Mouse (Mus musculus) hindbrain, embryonic 11.5 days (tissue): ENCODE results near the gene Hmox2. TPM values are rescaled to one million over a fixed set of nuclear protein-coding genes. Genes with fewer than 3 reads are reported as not detected.

Experiments
- ATAC-seq: fragments of 200-750 bp; cut with Nextera tagmentation; 2 replicates; pipeline ENCODE4 v1.8.0; 2017; ENCODE audit warnings: mild to moderate bottlenecking, moderate TSS enrichment, moderate library complexity; ENCODE audit not compliant: low FRiP score
- DNase-seq: peaks from one replicate; pipeline ENCODE4 v3.0.0-alpha.2; 2015; ENCODE audit warnings: low spot score
- H3K27ac ChIP-seq: fragments of 300-500 bp; sonication (generic); 2 replicates; pipeline ENCODE4 v1.5.1; 2014; ENCODE audit warnings: mild to moderate bottlenecking, low read depth, low read length
- H3K27me3 ChIP-seq: fragments of 300-500 bp; sonication (generic); 2 replicates; pipeline ENCODE4 v1.6.1; 2014; ENCODE audit warnings: mild to moderate bottlenecking, low read length, moderate library complexity, mixed read lengths; ENCODE audit not compliant: control insufficient read depth, insufficient read depth
- H3K36me3 ChIP-seq: fragments of 300-500 bp; sonication (generic); 2 replicates; pipeline ENCODE4 v1.6.1; 2014; ENCODE audit warnings: mild to moderate bottlenecking, low read length, moderate library complexity, mixed read lengths; ENCODE audit not compliant: control insufficient read depth, insufficient read depth
- H3K4me1 ChIP-seq: fragments of 300-500 bp; sonication (generic); replicated peaks from 2 replicates; pipeline ENCODE4 v1.6.1; 2014; ENCODE audit warnings: low read length, mixed read lengths; ENCODE audit not compliant: control insufficient read depth, insufficient read depth
- H3K4me2 ChIP-seq: fragments of 300-500 bp; sonication (generic); replicated peaks from 2 replicates; pipeline ENCODE4 v1.6.1; 2014; ENCODE audit warnings: mild to moderate bottlenecking, low read depth, low read length
- H3K4me3 ChIP-seq: fragments of 300-500 bp; sonication (generic); 2 replicates; pipeline ENCODE4 v1.5.1; 2014; ENCODE audit warnings: low read depth, low read length
- H3K9ac ChIP-seq: fragments of 300-500 bp; sonication (generic); 2 replicates; pipeline ENCODE4 v1.6.1; 2014; ENCODE audit warnings: low read depth, low read length
- H3K9me3 ChIP-seq: fragments of 300-500 bp; sonication (generic); 2 replicates; pipeline ENCODE4 v1.6.1; 2016; ENCODE audit warnings: low read length; ENCODE audit not compliant: control insufficient read depth
- WGBS: fragments of 180-500 bp; shearing (Covaris S2); extraction: QIAGEN DNeasy Blood & Tissue Kit; methylation state at CpG from one replicate; pipeline ENCODE4 v1.1.7; 2014; 5-methylcytosine and 5-hydroxymethylcytosine counted together
- polyA plus RNA-seq: library from polyadenylated mRNA; unstranded; fragments of >200 nt; fragmentation: Nextera tagmentation; extraction: Ambion mirVana; gene quantifications from 2 replicates; pipeline ENCODE4 v1.2.1, GENCODE M21; 2014

Hmox2 gene
- polyA plus RNA-seq, 1 experiment from 2014 or later, result 96.4 TPM

DNA sequence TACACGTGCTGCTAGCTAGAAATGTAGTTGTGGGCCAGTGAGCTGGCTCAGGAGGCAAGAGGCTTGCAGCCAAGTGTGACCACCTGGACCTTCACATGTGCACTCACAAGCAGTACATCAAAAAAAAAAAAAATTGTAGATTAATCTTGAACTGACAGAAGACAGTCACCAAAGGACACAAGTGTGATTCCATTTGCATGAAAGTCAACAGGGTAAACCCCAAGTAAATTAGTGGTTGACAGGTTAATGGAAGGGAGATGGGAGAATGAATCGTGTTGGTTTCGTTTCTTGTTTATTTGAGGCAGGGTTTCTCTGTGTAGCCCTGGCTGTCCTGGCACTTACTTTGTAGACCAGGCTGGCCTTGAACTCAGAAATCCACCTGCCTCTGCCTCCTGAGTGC lies 8.3 kb upstream of the Hmox2 start:
- H3K27ac ChIP-seq, result no peak overlapping the region
- H3K9ac ChIP-seq, result no peak overlapping the region; the same call in 1 of the 2 replicates
- H3K4me2 ChIP-seq, result peak overlapping the region; percentile 57
- H3K27me3 ChIP-seq, result no peaks in the 10 kb centered on the region
- 68% methylated on average over 3 of the region's 3 CpGs for WGBS
- H3K4me3 ChIP-seq, result peak overlapping the region; percentile 73
- ATAC-seq (no peak), DNase-seq (no peak)
- no peaks in the 10 kb centered on the region for H3K9me3 ChIP-seq
- no peaks in the 10 kb centered on the region for H3K4me1 ChIP-seq
- H3K36me3 ChIP-seq, result peaks cover 3% of the 10 kb centered on the region; the same call in 1 of the 2 replicates

DNA sequence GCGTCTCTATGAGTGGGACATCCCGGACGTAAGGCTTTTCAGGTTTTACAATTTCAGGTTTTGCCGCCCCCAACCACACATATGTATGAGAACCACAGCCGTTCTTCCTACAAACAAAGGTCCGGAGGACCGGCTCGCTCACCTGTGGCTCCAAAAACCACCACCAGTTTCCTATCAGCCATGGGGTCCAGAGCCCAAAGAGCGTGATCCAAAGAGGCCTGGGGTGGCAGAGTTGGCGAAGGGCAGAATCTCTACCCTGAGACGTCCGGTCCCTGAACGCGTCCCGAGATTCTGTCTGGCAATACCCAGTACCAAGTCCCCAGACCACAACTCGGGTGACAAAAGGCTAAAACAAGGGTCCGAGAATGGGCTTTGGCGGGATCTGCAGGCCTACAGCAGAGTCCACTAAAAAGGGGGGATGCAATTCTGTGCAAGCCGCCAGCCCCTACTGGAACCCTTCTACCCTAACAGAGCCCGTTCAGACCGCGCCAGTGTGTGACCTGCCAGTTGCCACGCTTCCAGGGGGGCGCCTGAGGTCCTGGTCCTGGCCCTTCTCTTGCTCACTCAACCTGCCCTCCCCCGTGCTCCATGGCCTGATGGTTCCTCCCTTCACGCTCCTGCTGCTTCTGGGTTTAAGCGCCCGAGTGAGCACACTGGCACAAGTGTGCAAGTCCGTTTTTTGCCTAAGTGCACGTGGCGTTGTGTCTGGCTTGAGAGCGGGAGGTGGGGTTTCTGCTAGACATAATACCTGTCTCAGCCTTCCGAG lies 7.2 kb upstream of the Hmox2 start, which contains the start of gene Nmral1:
Gene Nmral1, minus strand, starts transcription at position 604 of the 766 bp plus-strand sequence.
- Histone ChIP-seq H3K9ac (peak within 1 kb of the TSS; percentile 85), H3K4me1 (no peaks in the 10 kb centered on the region), H3K9me3 (no peaks in the 10 kb centered on the region), H3K27ac (peak within 1 kb of the TSS; percentile 80), H3K27me3 (no peaks in the 10 kb centered on the region), H3K36me3 (peaks cover 3% of the 10 kb centered on the region; the same call in 1 of the 2 replicates), H3K4me3 (peak within 1 kb of the TSS; percentile 73), H3K4me2 (peak within 1 kb of the TSS; percentile 57)
- ATAC-seq, result peak; percentile 94
- WGBS, result 10% methylated on average over 33 of the region's 33 CpGs
- peak; percentile 81 for DNase-seq

DNA sequence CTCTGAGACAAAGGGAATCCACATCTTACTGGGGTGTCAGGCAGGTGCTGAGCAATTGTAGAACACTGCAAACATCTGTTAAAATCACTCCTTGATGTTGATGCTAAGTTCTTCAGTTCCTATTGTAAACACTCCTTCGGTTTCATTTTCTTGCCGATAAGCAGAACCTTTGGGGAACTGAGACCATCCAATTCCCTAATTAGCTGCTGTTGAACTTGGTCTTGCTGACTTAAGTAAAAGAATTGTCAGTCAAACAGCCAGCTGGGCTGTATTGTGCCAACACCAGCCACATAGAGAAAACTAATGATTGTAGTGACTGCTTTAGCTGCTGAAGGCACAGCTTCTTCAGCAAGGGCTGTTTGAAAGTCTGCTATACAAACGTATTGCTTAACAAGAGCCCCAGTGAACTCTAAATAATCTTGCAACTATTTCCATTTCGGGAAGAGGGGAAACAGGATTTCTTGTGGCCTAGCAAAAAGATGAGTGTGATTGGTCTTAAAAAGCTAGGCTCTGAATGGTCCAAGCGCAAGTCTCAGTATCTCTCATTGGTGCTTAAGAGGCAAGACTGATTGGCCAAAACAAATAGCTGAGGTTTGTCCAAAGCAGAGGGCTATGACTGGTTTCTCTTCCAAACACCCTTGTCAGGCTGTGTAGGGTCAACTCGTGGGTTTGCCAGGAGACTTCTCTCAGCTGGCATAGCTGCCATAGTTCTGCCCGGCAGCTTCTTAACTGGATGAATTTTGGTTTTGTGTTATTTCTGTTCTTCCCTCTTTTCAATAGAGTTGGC lies 3.8 kb upstream of the Hmox2 start:
- Histone ChIP-seq H3K9me3 (no peaks in the 10 kb centered on the region), H3K4me2 (no peak overlapping the region), H3K27ac (no peak overlapping the region), H3K4me3 (no peak overlapping the region), H3K27me3 (no peaks in the 10 kb centered on the region), H3K36me3 (no peaks in the 10 kb centered on the region), H3K4me1 (no peaks in the 10 kb centered on the region), H3K9ac (no peak overlapping the region)
- DNase-seq, result no peak
- WGBS, result 83% methylated on average over 7 of the region's 7 CpGs
- ATAC-seq, result no peak

DNA sequence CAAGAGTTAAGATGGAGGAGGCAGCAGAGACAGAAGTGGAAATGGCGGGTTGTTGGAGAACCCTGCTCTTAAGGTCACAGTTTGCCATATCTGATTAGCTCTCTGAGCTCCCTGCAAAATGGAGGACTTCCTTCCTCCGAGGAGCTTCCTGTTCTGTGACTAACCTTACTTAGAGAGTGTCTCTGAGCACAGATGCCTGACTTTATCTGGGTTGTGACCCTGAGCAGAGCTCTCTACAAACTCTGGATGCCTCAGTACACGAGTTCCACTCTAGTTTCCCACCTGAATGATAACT lies 3.3 kb upstream of the Hmox2 start:
- Histone ChIP-seq H3K36me3 (no peaks in the 10 kb centered on the region), H3K9ac (no peak overlapping the region), H3K27me3 (no peaks in the 10 kb centered on the region), H3K4me3 (no peak overlapping the region), H3K27ac (no peak overlapping the region), H3K4me1 (no peaks in the 10 kb centered on the region), H3K9me3 (no peaks in the 10 kb centered on the region), H3K4me2 (no peak overlapping the region)
- ATAC-seq, result no peak
- no peak for DNase-seq
- WGBS, result 75% methylated on average over 3 of the region's 3 CpGs

DNA sequence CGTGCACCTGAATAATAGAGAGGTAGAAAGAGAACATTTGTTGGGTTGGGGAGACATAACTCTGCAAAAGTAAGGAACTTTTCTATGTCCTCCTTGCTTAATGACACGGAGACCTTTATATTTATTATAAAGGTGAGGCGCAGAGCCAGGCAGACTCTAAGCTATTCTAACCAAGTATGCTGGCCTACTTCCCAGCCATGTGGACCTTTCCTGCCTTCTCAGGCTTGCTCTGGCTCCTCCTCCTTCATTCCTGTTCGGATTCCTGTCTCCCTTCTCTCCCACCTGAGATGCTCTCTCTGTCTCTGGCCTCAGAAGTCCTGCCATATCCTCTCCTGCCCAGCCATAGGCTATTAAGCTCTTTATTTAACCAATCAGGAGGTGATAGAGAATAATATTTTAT lies 895 bp upstream of the Hmox2 start:
- Histone ChIP-seq H3K9me3 (no peaks in the 10 kb centered on the region), H3K27ac (no peak overlapping the region), H3K36me3 (no peaks in the 10 kb centered on the region), H3K4me1 (no peaks in the 10 kb centered on the region), H3K4me2 (no peak overlapping the region), H3K9ac (no peak overlapping the region), H3K4me3 (no peak overlapping the region), H3K27me3 (no peaks in the 10 kb centered on the region)
- no peak for ATAC-seq
- DNase-seq, result no peak
- 79% methylated on average over 4 of the region's 4 CpGs for WGBS

DNA sequence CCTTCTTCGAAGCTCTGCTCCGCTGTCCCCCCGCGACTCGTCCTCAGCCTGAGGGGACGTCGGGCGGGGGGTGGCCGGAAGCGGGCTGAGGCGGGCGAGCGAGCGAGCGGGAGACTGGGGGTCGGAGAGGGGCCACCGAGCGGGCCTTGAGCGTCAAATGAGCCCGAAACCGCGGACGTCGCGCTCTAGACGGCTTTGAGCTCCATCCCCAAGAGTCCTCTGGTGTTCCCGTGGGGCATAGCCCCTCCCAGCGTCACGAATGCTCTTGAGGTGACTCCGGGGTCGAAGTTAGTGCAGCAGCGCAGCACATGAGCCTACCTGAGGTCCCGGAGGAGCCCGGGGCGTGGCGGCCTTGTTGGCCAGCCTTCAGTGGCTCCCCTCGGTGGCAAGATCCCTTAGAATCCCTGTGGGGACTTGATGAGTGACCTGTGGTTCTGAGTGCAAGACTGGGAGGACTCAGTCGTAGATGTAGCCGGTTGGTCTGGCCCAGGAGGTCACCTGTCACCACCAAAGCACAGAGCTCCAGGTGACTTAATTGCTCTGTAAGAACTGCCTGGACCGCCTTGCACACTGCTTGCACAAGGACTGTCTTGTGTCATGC lies 467 bp downstream of the Hmox2 start:
- WGBS, result 1% methylated on average over 39 of the region's 40 CpGs
- Histone ChIP-seq H3K9me3 (no peaks in the 10 kb centered on the region), H3K4me1 (no peaks in the 10 kb centered on the region), H3K4me2 (peak overlapping the region; percentile 66), H3K4me3 (peak overlapping the region; percentile 52), H3K36me3 (no peaks in the 10 kb centered on the region), H3K27ac (peak overlapping the region; percentile 32; the same call in 1 of the 2 replicates), H3K9ac (peak overlapping the region; percentile 70), H3K27me3 (no peaks in the 10 kb centered on the region)
- DNase-seq, result no peak
- ATAC-seq, result peak; percentile 76

DNA sequence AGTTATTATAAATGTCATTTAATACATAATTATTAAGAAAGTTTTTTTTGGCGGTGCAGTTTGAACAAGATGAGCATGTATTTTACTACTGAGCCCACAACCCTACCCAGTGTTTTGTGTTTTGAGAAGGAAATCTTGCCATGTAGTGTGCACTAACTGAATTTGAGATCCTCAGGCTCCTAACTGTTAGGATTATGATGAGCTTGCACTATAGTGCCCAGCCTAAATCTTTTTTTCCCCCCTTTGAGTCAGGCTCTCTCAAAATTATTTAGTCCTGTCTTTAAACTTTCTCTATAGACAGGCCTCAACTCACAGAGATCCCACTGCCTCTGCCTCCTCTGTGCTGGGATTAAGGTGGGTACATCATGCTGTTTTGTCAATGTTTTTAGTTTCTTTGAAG lies 1.4 kb downstream of the Hmox2 start:
- Histone ChIP-seq H3K27me3 (no peaks in the 10 kb centered on the region), H3K4me2 (no peak overlapping the region), H3K36me3 (no peaks in the 10 kb centered on the region), H3K27ac (no peak overlapping the region), H3K4me1 (no peaks in the 10 kb centered on the region), H3K9me3 (no peaks in the 10 kb centered on the region), H3K4me3 (no peak overlapping the region), H3K9ac (no peak overlapping the region)
- ATAC-seq, result no peak
- 95% methylated on average over 1 of the region's 1 CpGs for WGBS
- no peak for DNase-seq

DNA sequence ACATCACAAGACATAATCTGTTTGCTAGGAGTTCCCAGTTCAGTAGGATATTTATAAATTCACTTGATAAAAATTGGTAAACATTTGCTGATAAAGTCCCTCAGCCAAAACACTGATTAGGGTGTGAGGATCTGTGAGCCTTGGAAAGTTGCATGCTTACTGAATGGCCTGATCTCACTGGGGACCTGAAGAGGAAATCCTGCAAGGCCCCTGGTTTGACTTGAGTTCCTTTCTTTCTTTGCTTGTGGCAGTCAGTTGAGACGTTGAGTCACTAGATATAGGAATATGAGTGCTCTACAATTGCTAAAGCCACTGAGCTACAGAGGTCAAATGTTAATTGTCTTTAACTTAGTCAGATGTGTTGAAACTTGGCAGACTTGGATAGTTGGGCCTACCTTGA lies 1.8 kb downstream of the Hmox2 start:
- H3K4me1 ChIP-seq, result no peaks in the 10 kb centered on the region
- H3K27me3 ChIP-seq, result no peaks in the 10 kb centered on the region
- no peak overlapping the region for H3K27ac ChIP-seq
- H3K4me3 ChIP-seq, result no peak overlapping the region
- H3K9ac ChIP-seq, result no peak overlapping the region
- ATAC-seq (no peak), DNase-seq (no peak)
- no peak overlapping the region for H3K4me2 ChIP-seq
- H3K36me3 ChIP-seq, result no peaks in the 10 kb centered on the region
- WGBS, result 80% methylated on average over 1 of the region's 1 CpGs
- no peaks in the 10 kb centered on the region for H3K9me3 ChIP-seq
